Mouse (Mus musculus) cerebellum, postnatal 14 days (tissue): ENCODE results near the gene Spef1.
A peak's percentile ranks its signal among the peaks of the same experiment; 100 is the strongest.
"Not testable (repeated sequence)": the region's sequence is repeated elsewhere in the genome, so short reads cannot be mapped to it uniquely, and the experiment has no call there.

Experiments used
- DNase-seq, 2 experiments: peaks; one replicate each; pipeline ENCODE4 v3.0.0; 2021; ENCODE audit warnings: mixed read lengths in 2 of 2

Spef1 gene

GRCm38 (mm10) chr2:131186771-131187601 lies at the start of gene Spef1, which contains the start of gene Cdc25b:
Gene Spef1 (minus strand): TSS chr2:131187282.
Gene Cdc25b (plus strand): TSS chr2:131186949.
- peak; percentile 83 to 87 for DNase-seq

GRCm38 (mm10) chr2:131234970-131235635 lies 48.0 kb upstream of the Spef1 start:
- DNase-seq, result no peak

- DNase-seq, result no peak
Observed at GRCm38 (mm10) chr2:131234127-131234650, 47.1 kb upstream of the Spef1 start.

- DNase-seq, result peak; percentile 95 to 96
Observed at GRCm38 (mm10) chr2:131233307-131234126, 46.4 kb upstream of the Spef1 start, which contains the start of gene Mavs. Gene Mavs (plus strand): TSS chr2:131234063.

- no peak for DNase-seq
Observed at GRCm38 (mm10) chr2:131232558-131232957, 45.5 kb upstream of the Spef1 start.

- DNase-seq, result no peak
Observed at GRCm38 (mm10) chr2:131227243-131227642, 40.2 kb upstream of the Spef1 start.

GRCm38 (mm10) chr2:131226669-131227068 lies 39.6 kb upstream of the Spef1 start:
- DNase-seq, result not testable (repeated sequence)

GRCm38 (mm10) chr2:131225178-131225577 lies 38.1 kb upstream of the Spef1 start:
- no peak for DNase-seq

- DNase-seq, result no peak
Observed at GRCm38 (mm10) chr2:131223569-131223968, 36.5 kb upstream of the Spef1 start.

- no peak for DNase-seq
Observed at GRCm38 (mm10) chr2:131222562-131222961, 35.5 kb upstream of the Spef1 start.

- no peak for DNase-seq
Observed at GRCm38 (mm10) chr2:131221853-131222515, 34.9 kb upstream of the Spef1 start.

- DNase-seq, result no peak
Observed at GRCm38 (mm10) chr2:131220030-131220429, 32.9 kb upstream of the Spef1 start.

GRCm38 (mm10) chr2:131215941-131216858 lies 29.1 kb upstream of the Spef1 start:
- DNase-seq, result no peak

GRCm38 (mm10) chr2:131213773-131214172 lies 26.7 kb upstream of the Spef1 start:
- no peak for DNase-seq

- DNase-seq, result peak; percentile 49 to 53
Observed at GRCm38 (mm10) chr2:131211026-131211615, 24.0 kb upstream of the Spef1 start.

- DNase-seq, result peak; percentile 95 to 98
Observed at GRCm38 (mm10) chr2:131209969-131210792, 23.1 kb upstream of the Spef1 start.

GRCm38 (mm10) chr2:131209125-131209795 lies 22.2 kb upstream of the Spef1 start:
- peak in 1 of 2 experiments; percentile 34 for DNase-seq

- no peak for DNase-seq
Observed at GRCm38 (mm10) chr2:131208356-131208755, 21.3 kb upstream of the Spef1 start.

- no peak for DNase-seq
Observed at GRCm38 (mm10) chr2:131206778-131207177, 19.7 kb upstream of the Spef1 start, which contains the start of gene Ap5s1. Gene Ap5s1 (plus strand): TSS chr2:131207078.
